Mouse (Mus musculus): ENCODE measurements around the gene Psd4.

Gene Psd4

GRCm38 (mm10) chr2:24367030-24367894 is at the start of gene Psd4:
Psd4 (plus strand) TSS chr2:24367580.
- in situ Hi-C loops (cut with MboI, MseI), result loop anchor here (25.0 kb wide), 1 partner anchor 780 kb away; no protein-coding TSS in a partner anchor

GRCm38 (mm10) chr2:24317919-24318598 is 49.3 kb upstream of the Psd4 start:
- in situ Hi-C loops (cut with MboI, MseI), result no loop called here

- in situ Hi-C loops (cut with MboI, MseI), result no loop called here
These were observed 32.0 kb upstream of the Psd4 start for GRCm38 (mm10) chr2:24335333-24335732.

GRCm38 (mm10) chr2:24336545-24336944 is 30.8 kb upstream of the Psd4 start, which contains the start of gene Il1rn:
Il1rn (plus strand) TSS chr2:24336853.
- in situ Hi-C loops (cut with MboI, MseI), result no loop called here

- in situ Hi-C loops (cut with MboI, MseI), result no loop called here
These were observed 25.9 kb upstream of the Psd4 start for GRCm38 (mm10) chr2:24341395-24341885.

- in situ Hi-C loops (cut with MboI, MseI), result no loop called here
These were observed 22.8 kb upstream of the Psd4 start for GRCm38 (mm10) chr2:24344619-24345018.

GRCm38 (mm10) chr2:24345056-24345455 is 22.3 kb upstream of the Psd4 start:
- in situ Hi-C loops (cut with MboI, MseI), result no loop called here

GRCm38 (mm10) chr2:24347926-24348325 is 19.5 kb upstream of the Psd4 start:
- in situ Hi-C loops (cut with MboI, MseI), result no loop called here

- in situ Hi-C loops (cut with MboI, MseI), result loop anchor here (25.0 kb wide), 1 partner anchor 764 kb away; no protein-coding TSS in a partner anchor
These were observed 16.2 kb upstream of the Psd4 start for GRCm38 (mm10) chr2:24351159-24351558.

GRCm38 (mm10) chr2:24353042-24353441 is 14.3 kb upstream of the Psd4 start:
- in situ Hi-C loops (cut with MboI, MseI), result loop anchor here (25.0 kb wide), 1 partner anchor 766 kb away; no protein-coding TSS in a partner anchor

- in situ Hi-C loops (cut with MboI, MseI), result loop anchor here (25.0 kb wide), 1 partner anchor 770 kb away; no protein-coding TSS in a partner anchor
These were observed 9.7 kb upstream of the Psd4 start for GRCm38 (mm10) chr2:24357642-24358041.

GRCm38 (mm10) chr2:24359347-24359746 is 8.0 kb upstream of the Psd4 start:
- in situ Hi-C loops (cut with MboI, MseI), result loop anchor here (25.0 kb wide), 1 partner anchor 772 kb away; no protein-coding TSS in a partner anchor

- in situ Hi-C loops (cut with MboI, MseI), result loop anchor here (25.0 kb wide), 1 partner anchor 777 kb away; no protein-coding TSS in a partner anchor
These were observed 3.6 kb upstream of the Psd4 start for GRCm38 (mm10) chr2:24363818-24364217.

GRCm38 (mm10) chr2:24366214-24366975 is 985 bp upstream of the Psd4 start:
- in situ Hi-C loops (cut with MboI, MseI), result loop anchor here (25.0 kb wide), 1 partner anchor 779 kb away; no protein-coding TSS in a partner anchor

- in situ Hi-C loops (cut with MboI, MseI), result loop anchor here (25.0 kb wide), 1 partner anchor 781 kb away; no protein-coding TSS in a partner anchor
These were observed 498 bp downstream of the Psd4 start for GRCm38 (mm10) chr2:24367895-24368261.

- in situ Hi-C loops (cut with MboI, MseI), result no loop called here
These were observed 11.5 kb downstream of the Psd4 start for GRCm38 (mm10) chr2:24378747-24379450.

- in situ Hi-C loops (cut with MboI, MseI), result no loop called here
These were observed 15.3 kb downstream of the Psd4 start for GRCm38 (mm10) chr2:24382456-24383230.

GRCm38 (mm10) chr2:24383636-24384035 is 16.3 kb downstream of the Psd4 start:
- in situ Hi-C loops (cut with MboI, MseI), result no loop called here

- in situ Hi-C loops (cut with MboI, MseI), result no loop called here
These were observed 17.0 kb downstream of the Psd4 start for GRCm38 (mm10) chr2:24384393-24384792.

Data from T-helper 1 cell (primary cell).